Mouse (Mus musculus) c-Kit-negative CD71-positive TER-119-positive erythroid progenitor cells, embryonic 14.5 days (primary cell): ENCODE measurements around the gene Gm10306.

Source experiments
- DNase-seq: peaks from one replicate; pipeline ENCODE4 v3.0.0-alpha.2; 2013; ENCODE audit warnings: low read depth, low spot score

The Gm10306 gene

DNA sequence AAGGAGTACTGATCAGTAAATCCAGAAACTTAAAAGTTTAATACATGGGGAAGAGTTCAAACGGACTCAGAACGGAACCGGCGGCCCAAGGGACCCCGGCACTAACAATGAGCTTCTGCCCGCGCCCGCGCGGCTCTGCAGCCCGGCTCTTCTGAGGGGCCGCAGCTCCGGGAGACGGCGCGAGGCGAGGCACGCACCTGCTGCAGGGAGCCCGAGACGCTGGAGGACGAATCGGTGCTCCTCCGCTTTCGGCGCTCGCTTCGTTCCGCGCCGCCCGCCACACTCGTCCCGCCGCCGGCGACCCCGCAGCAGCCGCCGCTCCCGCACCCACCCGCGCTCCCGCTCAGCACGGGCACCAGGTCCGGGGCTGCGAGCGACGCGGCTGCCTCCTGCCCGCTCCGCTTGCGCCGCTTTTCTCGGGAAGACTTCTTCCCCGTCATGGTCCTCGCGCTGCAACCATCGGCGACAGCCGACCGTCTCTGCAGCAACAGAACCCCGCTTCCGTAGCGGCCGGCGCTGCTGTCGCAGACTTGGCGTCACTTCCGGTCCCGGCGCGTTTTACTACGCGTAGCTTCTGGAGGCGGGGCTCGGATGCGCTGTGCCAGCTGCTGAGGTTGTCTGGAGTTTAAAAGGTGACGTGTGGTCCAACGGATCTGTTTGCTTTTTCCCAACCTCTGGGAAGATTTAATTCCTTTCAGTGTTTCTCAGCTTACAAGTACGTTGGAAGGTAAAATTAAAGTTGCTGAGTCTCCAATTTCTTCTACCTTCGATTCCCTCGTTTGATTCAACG lies at the start of gene Gm10306, which contains the start of gene Caap1:
Gene Gm10306 (plus strand): TSS at position 282 of the 790 bp plus-strand sequence.
Gene Caap1 (minus strand): TSS at position 532 of the 790 bp plus-strand sequence.
- DNase-seq, result peak; percentile 81

GRCm38 (mm10) chr4:94515366-94515765 lies 41.0 kb upstream of the Gm10306 start:
- DNase-seq, result no peak

GRCm38 (mm10) chr4:94517631-94518030 lies 38.7 kb upstream of the Gm10306 start:
- peak; percentile 21 for DNase-seq

- no peak for DNase-seq
Measured at GRCm38 (mm10) chr4:94523321-94523720, 33.0 kb upstream of the Gm10306 start.

- no peak for DNase-seq
Measured at GRCm38 (mm10) chr4:94529448-94529847, 26.9 kb upstream of the Gm10306 start.

DNA sequence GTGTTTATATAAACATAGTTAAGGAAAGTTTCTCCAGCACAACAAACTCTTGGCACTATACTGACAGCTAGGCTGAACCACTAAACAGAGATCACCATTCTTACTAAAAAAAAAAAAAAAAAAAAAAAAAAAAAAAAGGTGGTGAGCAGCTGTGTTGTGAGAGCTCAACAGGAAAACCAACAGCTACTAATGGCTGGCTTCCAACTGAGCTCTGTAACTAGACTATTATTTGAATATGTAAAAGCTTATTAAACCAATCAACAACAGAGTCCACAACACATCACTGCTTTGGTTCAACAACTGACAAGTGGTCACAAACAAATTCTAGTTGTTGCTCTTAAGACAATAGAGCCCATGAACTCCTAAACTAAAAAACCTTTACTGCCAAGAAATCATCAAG lies 23.1 kb upstream of the Gm10306 start:
- no peak for DNase-seq

DNA sequence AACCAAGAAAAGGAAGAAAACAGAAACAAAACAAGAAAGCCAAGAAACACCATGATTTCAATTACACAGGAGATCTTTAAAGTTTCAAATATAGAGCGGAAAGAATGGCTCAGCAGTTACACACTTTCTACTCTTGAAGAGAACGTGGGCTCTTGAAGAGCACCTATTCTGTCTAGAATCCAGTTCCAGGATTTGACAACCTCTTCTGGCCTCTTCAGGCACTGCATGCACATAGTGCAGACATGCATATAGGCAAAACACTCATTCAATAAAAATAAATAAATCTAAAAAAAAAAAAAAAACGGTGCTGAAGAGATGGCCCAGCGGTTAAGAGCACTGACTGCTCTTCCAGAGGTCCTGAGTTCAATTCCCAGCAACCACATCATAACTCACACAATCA lies 13.3 kb upstream of the Gm10306 start:
- no peak for DNase-seq

GRCm38 (mm10) chr4:94544321-94544720 lies 12.0 kb upstream of the Gm10306 start:
- DNase-seq, result no peak

GRCm38 (mm10) chr4:94554955-94555494 lies 1.3 kb upstream of the Gm10306 start:
- peak; percentile 12 for DNase-seq

DNA sequence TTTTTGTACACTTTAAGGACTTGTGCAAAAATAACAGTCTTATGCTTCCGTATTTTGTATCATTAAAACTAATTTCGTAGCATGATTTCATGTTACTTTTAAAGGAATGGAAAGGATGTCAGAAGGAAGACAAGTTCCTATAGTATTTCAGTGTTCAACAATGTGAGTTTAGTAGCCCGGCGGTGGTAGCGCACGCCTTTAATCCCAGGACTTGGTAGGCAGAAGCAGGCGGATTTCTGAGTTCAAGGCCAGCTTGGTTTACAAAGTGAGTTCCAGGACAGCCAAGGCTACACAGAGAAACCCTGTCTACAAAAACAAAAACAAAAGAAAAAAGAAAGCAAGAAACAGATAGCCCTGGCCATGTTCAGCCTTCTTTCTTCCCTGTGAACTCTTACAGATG lies 799 bp downstream of the Gm10306 start:
- DNase-seq, result no peak

DNA sequence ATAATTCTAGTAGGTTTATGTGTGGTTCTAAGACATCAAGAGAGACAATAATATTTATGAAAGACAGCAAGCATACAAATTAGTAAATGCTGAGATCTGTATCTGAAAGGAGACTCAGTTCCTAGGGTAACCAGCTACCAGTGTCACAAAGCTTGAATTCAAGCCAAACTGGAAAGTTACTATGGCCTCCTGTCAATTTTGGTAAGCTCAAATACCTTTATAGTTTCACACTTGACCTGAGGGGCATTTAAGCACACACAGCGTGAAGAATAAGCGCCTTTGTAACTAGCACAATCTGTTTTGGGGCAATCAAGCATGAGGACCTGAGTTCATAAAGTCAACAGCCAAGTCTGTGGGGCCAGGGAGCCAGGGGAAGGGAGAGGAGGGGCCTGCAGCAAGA lies 2.9 kb downstream of the Gm10306 start:
- DNase-seq, result no peak

- DNase-seq, result no peak
Measured at GRCm38 (mm10) chr4:94560316-94560715, 4.0 kb downstream of the Gm10306 start.

GRCm38 (mm10) chr4:94561954-94562648 lies 5.8 kb downstream of the Gm10306 start:
- DNase-seq, result no peak

DNA sequence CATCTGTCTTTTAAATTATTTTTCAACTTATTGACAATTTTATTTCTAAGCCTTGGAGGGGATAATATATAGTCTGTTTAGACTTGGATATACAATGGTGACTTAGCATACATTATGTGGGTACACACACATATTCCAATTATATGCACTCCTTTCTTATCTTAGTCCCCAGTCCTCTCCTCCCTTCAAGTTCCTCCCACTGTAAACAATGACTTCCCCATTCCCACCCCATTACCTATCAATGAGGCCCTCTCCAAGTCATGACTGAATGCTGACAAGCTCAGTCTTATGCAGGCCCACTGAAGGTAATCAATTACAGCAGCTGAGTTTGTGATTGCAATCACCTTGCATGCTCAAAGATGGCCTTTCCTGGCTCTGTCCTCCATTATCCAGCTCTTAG lies 8.0 kb downstream of the Gm10306 start:
- DNase-seq, result no peak

DNA sequence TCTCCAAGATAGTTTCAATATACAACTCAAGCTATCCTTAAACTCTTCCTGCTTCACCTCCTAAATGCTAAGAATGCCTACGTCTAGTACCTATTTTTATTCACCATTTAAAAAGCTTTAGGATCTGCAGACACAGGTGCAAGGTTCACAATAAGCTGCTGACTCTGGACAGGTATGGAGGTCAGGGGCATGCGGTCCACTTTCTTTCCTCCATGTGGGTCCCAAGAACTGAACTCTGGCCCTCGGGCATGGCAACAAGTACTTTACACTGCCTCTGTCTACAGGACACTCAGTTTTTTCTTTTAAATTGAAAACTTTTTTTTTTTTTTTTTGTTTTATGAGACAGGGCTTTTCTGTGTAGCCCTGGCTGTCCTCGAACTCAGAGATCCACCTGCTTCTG lies 16.3 kb downstream of the Gm10306 start:
- no peak for DNase-seq

GRCm38 (mm10) chr4:94591765-94592381 lies 35.5 kb downstream of the Gm10306 start:
- no peak for DNase-seq

DNA sequence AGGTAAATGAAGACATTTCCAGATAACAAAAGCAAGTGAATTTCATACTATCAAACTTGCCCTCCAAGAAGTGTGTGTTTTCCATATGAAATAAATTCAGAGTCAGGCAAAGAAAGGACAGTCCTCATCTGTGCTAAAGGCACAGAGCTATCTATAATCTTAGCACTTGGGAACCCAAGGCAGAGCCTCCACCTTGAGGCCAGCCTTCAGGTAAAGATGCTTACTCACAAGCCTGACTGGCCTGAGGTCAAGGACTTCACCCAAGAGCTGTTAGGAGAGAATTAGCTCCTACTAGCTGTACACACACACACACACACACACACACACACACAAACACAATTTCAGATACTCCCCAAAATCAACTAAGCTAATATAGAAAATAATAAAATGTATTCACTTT lies 36.4 kb downstream of the Gm10306 start:
- no peak for DNase-seq

- DNase-seq, result no peak
Measured at GRCm38 (mm10) chr4:94601395-94601794, 45.0 kb downstream of the Gm10306 start.

DNA sequence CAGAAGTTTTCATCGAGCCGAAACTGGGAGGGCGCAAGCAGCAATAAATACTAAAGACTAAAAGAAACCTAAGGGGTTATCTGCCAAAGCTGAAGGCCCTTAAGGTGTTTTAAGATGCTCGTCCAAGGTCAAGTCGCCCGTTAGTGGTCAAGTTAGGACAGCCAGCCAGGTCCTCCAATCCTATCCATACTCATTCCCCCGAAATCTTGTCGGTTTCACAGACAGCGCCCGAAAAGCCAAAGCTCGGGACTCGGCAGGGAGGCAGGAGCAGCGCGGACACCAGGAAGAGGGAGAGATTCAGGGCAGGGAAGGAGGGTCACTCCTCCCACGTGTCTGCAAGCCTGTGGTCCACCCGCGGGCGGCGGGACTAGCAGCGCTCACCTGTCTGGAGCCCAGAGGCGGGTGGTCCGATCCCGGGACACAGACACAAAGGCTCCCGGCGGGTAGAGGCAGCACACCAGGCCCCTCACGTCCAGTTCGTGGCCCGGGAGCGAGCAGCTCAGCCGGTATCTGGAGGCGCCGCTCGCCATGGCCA lies 46.2 kb downstream of the Gm10306 start:
- peak; percentile 27 for DNase-seq

- peak; percentile 72 for DNase-seq
Measured at GRCm38 (mm10) chr4:94603031-94603629, 46.8 kb downstream of the Gm10306 start, which contains the start of gene Plaa. Gene Plaa (minus strand): TSS chr4:94603244.

DNA sequence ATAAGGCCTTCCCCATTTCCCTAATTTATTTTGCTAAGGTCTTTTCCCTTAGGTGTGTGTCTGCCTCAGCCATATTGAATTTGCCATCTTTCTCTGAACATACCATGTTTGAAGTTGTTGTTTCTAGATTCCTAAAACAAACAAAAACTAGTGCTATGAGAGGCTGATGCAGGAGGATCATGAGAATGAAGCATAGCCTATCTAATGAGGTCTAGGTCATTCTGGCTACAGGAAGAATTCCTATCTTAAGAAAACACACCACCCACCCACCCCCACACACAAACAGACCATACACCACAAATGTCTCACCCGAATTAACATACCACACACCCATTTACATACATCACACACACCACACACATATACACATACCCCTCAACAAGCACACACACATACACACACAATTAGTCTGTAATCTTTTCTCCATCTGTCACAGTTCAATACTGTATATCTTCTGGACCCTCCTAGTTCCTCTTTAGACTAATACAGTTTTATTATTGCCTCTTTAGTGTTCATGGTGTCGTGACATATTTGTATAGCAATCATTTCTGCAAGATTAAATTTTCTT lies 48.2 kb downstream of the Gm10306 start:
- DNase-seq, result no peak
